Mouse (Mus musculus) heart, postnatal 10 days (tissue): ENCODE data around the gene 2310033P09Rik. TPM values are rescaled to one million over a fixed set of nuclear protein-coding genes. Genes with fewer than 3 reads are reported as not detected.
A peak's percentile ranks its signal among the peaks of the same experiment; 100 is the strongest.

Experiments
- DNase-seq, 2 experiments: peaks; one replicate each; pipeline ENCODE4 v3.0.0; 2021
- intact Hi-C: fragments of 180-260 bp; cut with DNase I; formaldehyde crosslinking; loops from one replicate; pipeline ENCODE4 v1.15.1; 2025
- total RNA-seq, 2 experiments: library from RNA; stranded (reverse); gene quantifications; 2 replicates each; pipeline ENCODE4 v1.2.3; 2021

Gene 2310033P09Rik
- 10 to 100 TPM in 1 of 2 experiments, 1 to 10 TPM in 1; 9.4 to 12.3 TPM for total RNA-seq

- peak; percentile 94 to 95 for DNase-seq
- intact Hi-C loops, result no loop called here
Measured at GRCm38 (mm10) chr11:59208153-59208831, at the start of gene 2310033P09Rik. Gene 2310033P09Rik, plus strand, starts transcription at chr11:59208321.

GRCm38 (mm10) chr11:59159099-59159498 is 49.0 kb upstream of the 2310033P09Rik start:
- DNase-seq, result no peak
- intact Hi-C loops, result no loop called here

- DNase-seq, result no peak
- intact Hi-C loops, result no loop called here
Measured at GRCm38 (mm10) chr11:59159558-59159957, 48.6 kb upstream of the 2310033P09Rik start.

- intact Hi-C loops, result loop anchor here (1.0 to 10.0 kb wide), 3 partner anchors 22 to 793 kb away; partner anchors contain the start of genes Gjc2 and Mrpl55
- DNase-seq, result peak; percentile 76 to 81
Measured at GRCm38 (mm10) chr11:59161398-59161797, 46.7 kb upstream of the 2310033P09Rik start.

- DNase-seq, result no peak
- intact Hi-C loops, result loop anchor here (5.0 to 10.0 kb wide), 2 partner anchors 40 to 792 kb away; partner anchors contain the start of gene Mrpl55
Measured at GRCm38 (mm10) chr11:59162443-59163254, 45.5 kb upstream of the 2310033P09Rik start.

GRCm38 (mm10) chr11:59163255-59164236 is 44.6 kb upstream of the 2310033P09Rik start, which contains the start of gene Iba57:
Gene Iba57, minus strand, starts transcription at chr11:59163739.
- intact Hi-C loops, result loop anchor here (5.0 to 10.0 kb wide), 2 partner anchors 39 to 791 kb away; partner anchors contain the start of gene Mrpl55
- peak; percentile 96 to 99 for DNase-seq

- no peak for DNase-seq
Measured at GRCm38 (mm10) chr11:59164384-59164783, 43.7 kb upstream of the 2310033P09Rik start.

GRCm38 (mm10) chr11:59165616-59166241 is 42.4 kb upstream of the 2310033P09Rik start:
- intact Hi-C loops, result loop anchor here (10.0 kb wide), 1 partner anchor 789 kb away; no protein-coding TSS in a partner anchor

More at GRCm38 (mm10) chr11:59164384-59164783, 43.7 kb upstream of the 2310033P09Rik start:
- intact Hi-C loops, result loop anchor here (5.0 to 10.0 kb wide), 2 partner anchors 38 to 790 kb away; partner anchors contain the start of gene Mrpl55

GRCm38 (mm10) chr11:59169807-59170206 is 38.3 kb upstream of the 2310033P09Rik start:
- DNase-seq, result no peak
- intact Hi-C loops, result loop anchor here (10.0 kb wide), 1 partner anchor 785 kb away; no protein-coding TSS in a partner anchor

More at GRCm38 (mm10) chr11:59165616-59166241, 42.4 kb upstream of the 2310033P09Rik start:
- no peak for DNase-seq

- DNase-seq, result no peak
- intact Hi-C loops, result no loop called here
Measured at GRCm38 (mm10) chr11:59170549-59170948, 37.6 kb upstream of the 2310033P09Rik start.

GRCm38 (mm10) chr11:59174189-59174838 is 33.8 kb upstream of the 2310033P09Rik start:
- intact Hi-C loops, result no loop called here
- DNase-seq, result no peak

GRCm38 (mm10) chr11:59176475-59176874 is 31.6 kb upstream of the 2310033P09Rik start:
- intact Hi-C loops, result no loop called here
- no peak for DNase-seq

- no peak for DNase-seq
- intact Hi-C loops, result no loop called here
Measured at GRCm38 (mm10) chr11:59176921-59177320, 31.2 kb upstream of the 2310033P09Rik start.

- intact Hi-C loops, result loop anchor here (1.0 to 10.0 kb wide), 3 partner anchors 22 to 218 kb away; no protein-coding TSS in a partner anchor
- peak; percentile 79 to 82 for DNase-seq
Measured at GRCm38 (mm10) chr11:59182864-59183331, 25.2 kb upstream of the 2310033P09Rik start, which contains the start of gene Gjc2. Gene Gjc2, minus strand, starts transcription at chr11:59183213.

GRCm38 (mm10) chr11:59183821-59184220 is 24.3 kb upstream of the 2310033P09Rik start:
- DNase-seq, result peak; percentile 83 to 85
- intact Hi-C loops, result loop anchor here (1.0 to 10.0 kb wide), 3 partner anchors 23 to 219 kb away; no protein-coding TSS in a partner anchor

GRCm38 (mm10) chr11:59185490-59185889 is 22.6 kb upstream of the 2310033P09Rik start:
- no peak for DNase-seq
- intact Hi-C loops, result loop anchor here (10.0 kb wide), 1 partner anchor 221 kb away; no protein-coding TSS in a partner anchor

- intact Hi-C loops, result loop anchor here (10.0 kb wide), 1 partner anchor 223 kb away; no protein-coding TSS in a partner anchor
- no peak for DNase-seq
Measured at GRCm38 (mm10) chr11:59187706-59188105, 20.4 kb upstream of the 2310033P09Rik start.
